Mouse (Mus musculus): ENCODE data around the gene Srxn1.

Gene Srxn1

GRCm38 (mm10) chr2:152089581-152089980 is 15.7 kb upstream of the Srxn1 start:
- DNase-seq (ENCODE audit: low spot score): no peak

GRCm38 (mm10) chr2:152090486-152090885 is 14.8 kb upstream of the Srxn1 start:
- DNase-seq (ENCODE audit: low spot score): no peak

GRCm38 (mm10) chr2:152091342-152092056 is 13.8 kb upstream of the Srxn1 start:
- DNase-seq (ENCODE audit: low spot score): no peak

- DNase-seq (ENCODE audit: low spot score): no peak
These were observed 12.4 kb upstream of the Srxn1 start for GRCm38 (mm10) chr2:152092927-152093326.

GRCm38 (mm10) chr2:152093356-152093792 is 11.9 kb upstream of the Srxn1 start:
- no peak for DNase-seq (ENCODE audit: low spot score)

- DNase-seq (ENCODE audit: low spot score): no peak
These were observed 10.3 kb upstream of the Srxn1 start for GRCm38 (mm10) chr2:152094856-152095545.

GRCm38 (mm10) chr2:152096922-152097321 is 8.4 kb upstream of the Srxn1 start:
- DNase-seq (ENCODE audit: low spot score): no peak

GRCm38 (mm10) chr2:152097916-152098315 is 7.4 kb upstream of the Srxn1 start:
- DNase-seq (ENCODE audit: low spot score): no peak

- DNase-seq (ENCODE audit: low spot score): no peak
These were observed 5.8 kb upstream of the Srxn1 start for GRCm38 (mm10) chr2:152099538-152099937.

GRCm38 (mm10) chr2:152101761-152102160 is 3.6 kb upstream of the Srxn1 start:
- no peak for DNase-seq (ENCODE audit: low spot score)

GRCm38 (mm10) chr2:152102369-152102768 is 2.9 kb upstream of the Srxn1 start:
- DNase-seq (ENCODE audit: low spot score): no peak

- no peak for DNase-seq (ENCODE audit: low spot score)
These were observed 502 bp upstream of the Srxn1 start for GRCm38 (mm10) chr2:152104711-152105317.

- DNase-seq (ENCODE audit: low spot score): no peak
These were observed 894 bp downstream of the Srxn1 start for GRCm38 (mm10) chr2:152106225-152106595.

- no peak for DNase-seq (ENCODE audit: low spot score)
These were observed 1.3 kb downstream of the Srxn1 start for GRCm38 (mm10) chr2:152106597-152106996.

- no peak for DNase-seq (ENCODE audit: low spot score)
These were observed 3.4 kb downstream of the Srxn1 start for GRCm38 (mm10) chr2:152108702-152109101.

GRCm38 (mm10) chr2:152109386-152109785 is 4.1 kb downstream of the Srxn1 start:
- DNase-seq (ENCODE audit: low spot score): no peak

- DNase-seq (ENCODE audit: low spot score): no peak
These were observed 6.0 kb downstream of the Srxn1 start for GRCm38 (mm10) chr2:152111311-152111710.

- peak; percentile 82 for DNase-seq (ENCODE audit: low spot score)
These were observed 6.6 kb downstream of the Srxn1 start for GRCm38 (mm10) chr2:152111920-152112319.

GRCm38 (mm10) chr2:152112490-152112889 is 7.2 kb downstream of the Srxn1 start:
- no peak for DNase-seq (ENCODE audit: low spot score)

GRCm38 (mm10) chr2:152112970-152113369 is 7.7 kb downstream of the Srxn1 start:
- DNase-seq (ENCODE audit: low spot score): no peak

- DNase-seq (ENCODE audit: low spot score): no peak
These were observed 9.0 kb downstream of the Srxn1 start for GRCm38 (mm10) chr2:152114057-152114975.

GRCm38 (mm10) chr2:152117694-152118093 is 12.4 kb downstream of the Srxn1 start:
- no peak for DNase-seq (ENCODE audit: low spot score)
